Mouse (Mus musculus) c-Kit-positive CD71-negative TER-119-negative erythroid progenitor cells, embryonic 14.5 days (primary cell): ENCODE results near the gene Erg28.

Experiments used
- DNase-seq: peaks from one replicate; pipeline ENCODE4 v3.0.0-alpha.2; 2013; ENCODE audit warnings: low read depth

Erg28 gene

DNA sequence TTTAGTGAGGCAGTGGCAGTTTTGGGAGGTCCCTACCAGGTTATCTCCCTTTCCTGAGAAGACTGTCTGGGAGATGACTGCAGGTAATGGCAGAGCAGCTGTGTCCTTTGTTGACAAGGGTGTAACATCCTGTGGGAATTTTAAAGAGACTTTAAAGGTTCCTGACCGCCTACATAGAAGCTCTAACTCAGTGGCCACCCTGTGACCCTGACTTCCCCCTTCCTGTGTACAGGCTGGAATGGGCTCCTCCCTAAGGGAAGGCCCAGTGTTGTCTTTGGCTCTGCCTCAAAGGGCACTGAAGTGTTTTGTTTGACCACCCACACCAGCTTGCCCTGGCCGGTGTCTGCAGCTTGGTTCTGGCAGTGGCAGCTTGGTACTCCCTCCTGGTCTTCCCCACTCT, 10.8 kb downstream of the Erg28 start:
- no peak for DNase-seq

DNA sequence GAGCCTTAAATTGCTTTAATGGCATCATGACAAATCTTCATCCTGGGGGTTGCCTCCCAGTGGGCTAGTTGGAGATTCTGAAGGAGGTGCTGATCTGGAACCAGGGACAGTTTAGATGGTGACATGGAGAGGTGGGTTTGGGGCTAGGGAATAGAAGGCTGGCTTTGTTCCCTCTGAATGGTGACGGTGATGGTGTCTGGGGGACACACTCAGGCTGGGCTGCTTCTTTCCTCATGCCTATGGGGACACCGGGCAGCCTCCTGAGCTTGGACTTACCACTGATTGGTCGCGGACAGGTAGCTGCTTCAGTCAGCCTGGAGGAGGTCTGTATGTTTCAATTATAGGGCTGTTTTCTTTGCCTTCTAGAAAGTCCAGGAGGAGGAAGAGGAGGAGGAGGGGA, 12.7 kb downstream of the Erg28 start:
- DNase-seq: no peak

DNA sequence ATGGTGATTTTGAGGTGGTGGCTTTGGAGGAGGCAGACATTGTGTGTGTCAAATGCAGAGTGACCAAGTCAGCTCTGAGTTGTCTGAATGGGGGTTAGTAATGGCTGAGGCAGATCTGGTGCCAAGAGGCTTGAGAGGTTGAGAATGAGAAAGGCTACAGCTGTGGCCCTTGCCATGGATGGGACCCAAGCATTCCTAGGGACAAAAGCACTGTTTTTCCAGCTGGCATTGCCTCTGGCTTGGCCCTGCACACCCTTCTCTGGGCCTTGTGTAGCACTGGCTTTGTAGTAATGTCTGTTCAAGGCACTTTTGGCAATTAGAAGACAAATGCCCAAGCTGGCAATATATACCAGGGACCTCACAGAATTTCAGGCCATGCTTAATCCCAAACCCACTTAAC, 13.4 kb downstream of the Erg28 start:
- no peak for DNase-seq

DNA sequence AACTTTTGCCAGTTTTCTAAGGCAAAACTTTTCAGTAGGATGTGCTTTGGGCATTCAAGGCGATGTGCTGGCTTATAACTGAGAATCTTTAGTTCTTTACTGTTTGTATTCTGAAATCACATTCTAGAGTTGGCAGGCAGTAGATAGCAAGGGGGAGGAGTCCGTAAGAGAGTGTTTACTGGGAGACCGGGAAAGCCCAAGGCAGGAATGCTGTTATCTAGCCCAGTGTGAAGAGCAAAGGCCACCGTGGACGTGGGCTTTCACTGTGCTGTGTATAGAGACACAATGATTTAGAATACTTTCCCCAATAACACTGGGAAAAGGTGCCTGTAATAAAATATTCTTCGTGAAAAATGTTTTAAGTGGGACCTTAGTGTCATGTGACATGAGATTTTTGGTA, 14.6 kb downstream of the Erg28 start:
- no peak for DNase-seq

DNA sequence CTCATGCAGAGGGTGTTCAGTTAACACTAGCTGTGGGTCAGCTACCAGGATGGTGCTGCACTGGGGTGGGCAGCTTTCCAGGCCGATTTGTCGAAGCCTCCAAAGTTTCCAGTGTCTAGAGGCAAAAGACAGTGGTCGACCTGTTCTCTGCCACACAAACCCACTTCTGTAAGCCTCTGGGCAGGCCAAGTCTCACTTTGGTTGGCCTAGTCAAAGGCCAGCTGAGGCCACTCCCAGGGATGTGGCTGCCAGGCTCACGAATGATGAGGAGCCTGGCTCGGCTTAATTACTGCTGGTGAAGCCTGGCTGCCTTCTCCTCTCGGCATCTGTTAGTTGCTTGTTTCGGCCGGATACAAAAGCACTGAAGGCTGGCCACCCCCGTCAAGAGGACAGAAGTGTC, 24.3 kb downstream of the Erg28 start:
- no peak for DNase-seq

DNA sequence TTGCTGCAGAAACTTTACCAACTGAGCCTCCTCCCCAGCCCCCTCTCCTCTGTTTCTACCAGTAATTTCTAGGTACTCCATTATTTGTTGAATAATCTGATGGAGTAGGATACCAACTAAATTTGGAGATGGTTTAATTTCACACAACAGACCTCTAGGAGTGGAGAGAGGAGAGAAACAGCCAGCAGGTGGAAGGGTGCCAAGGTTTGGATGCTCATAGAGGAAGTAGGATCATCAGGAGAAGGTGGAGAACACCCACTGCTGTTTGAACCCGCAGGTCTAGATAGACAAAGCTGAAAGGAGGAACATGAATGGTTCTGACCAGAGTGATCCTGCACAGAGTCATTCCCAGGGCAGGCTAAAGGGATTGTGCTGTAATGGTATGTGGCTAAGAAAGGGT, 28.8 kb downstream of the Erg28 start:
- no peak for DNase-seq

DNA sequence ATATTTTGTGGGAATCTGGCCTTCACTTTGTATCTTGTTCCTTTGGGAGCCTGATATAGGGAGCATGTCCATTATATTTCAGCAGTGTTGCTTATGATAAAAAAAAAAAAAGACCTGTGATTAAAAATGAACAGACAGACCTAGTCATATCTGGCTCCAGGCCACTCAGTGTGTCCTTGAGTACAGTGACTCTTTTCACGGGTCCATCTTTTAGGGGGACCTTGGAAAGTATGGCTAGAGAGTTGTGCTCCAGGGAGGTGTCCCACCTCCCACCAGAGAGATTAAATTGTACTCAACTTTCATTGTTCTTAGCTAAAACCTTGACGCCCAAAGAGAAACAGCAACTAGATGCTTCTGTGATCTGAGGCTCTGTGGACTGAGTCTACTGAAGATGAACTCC, 30.3 kb downstream of the Erg28 start:
- no peak for DNase-seq

DNA sequence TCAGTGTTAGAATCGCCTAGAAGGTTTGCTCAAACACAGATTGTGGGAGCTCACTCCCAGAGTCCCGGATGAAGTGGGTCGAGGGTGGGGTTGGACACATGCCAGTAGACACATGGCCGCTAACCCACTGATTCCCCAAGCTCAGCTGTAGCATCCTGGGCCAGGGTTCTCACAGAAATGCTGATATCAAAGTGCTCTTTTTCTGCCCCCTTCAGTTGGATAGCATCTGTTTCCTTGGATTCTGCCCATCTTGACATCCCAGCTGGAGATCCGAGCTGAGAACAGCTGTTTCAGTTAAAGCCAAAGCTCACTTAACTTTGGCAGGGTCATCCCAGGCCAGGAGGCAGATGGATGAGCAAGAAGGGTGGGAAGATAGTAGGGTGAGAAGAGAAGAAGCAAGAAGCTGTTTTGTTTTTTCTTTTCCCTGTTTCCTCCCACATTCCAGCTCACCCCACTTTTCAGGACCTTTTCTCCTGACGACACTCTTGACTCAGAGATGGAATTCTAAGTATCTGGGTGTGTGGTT, 31.5 kb downstream of the Erg28 start:
- no peak for DNase-seq

DNA sequence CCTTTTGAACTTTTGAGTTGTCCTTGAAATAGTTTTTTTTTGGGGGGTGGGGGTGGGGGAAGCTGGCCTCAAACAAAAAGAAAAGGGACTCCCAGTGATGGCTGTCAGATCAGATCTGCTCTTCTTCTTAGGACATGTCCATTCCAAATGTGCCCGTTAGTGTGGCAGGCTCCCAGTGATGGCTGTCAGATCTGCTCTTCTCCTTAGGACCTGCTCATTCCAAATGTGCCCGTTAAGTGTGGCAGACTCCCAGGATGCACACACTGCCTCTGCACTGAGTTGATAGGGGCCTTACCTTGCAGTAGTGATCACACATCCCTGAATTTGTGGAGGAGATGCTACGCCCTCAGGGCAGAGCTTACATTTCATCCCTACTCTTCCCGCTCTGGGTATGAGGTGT, 32.2 kb downstream of the Erg28 start:
- DNase-seq: no peak

DNA sequence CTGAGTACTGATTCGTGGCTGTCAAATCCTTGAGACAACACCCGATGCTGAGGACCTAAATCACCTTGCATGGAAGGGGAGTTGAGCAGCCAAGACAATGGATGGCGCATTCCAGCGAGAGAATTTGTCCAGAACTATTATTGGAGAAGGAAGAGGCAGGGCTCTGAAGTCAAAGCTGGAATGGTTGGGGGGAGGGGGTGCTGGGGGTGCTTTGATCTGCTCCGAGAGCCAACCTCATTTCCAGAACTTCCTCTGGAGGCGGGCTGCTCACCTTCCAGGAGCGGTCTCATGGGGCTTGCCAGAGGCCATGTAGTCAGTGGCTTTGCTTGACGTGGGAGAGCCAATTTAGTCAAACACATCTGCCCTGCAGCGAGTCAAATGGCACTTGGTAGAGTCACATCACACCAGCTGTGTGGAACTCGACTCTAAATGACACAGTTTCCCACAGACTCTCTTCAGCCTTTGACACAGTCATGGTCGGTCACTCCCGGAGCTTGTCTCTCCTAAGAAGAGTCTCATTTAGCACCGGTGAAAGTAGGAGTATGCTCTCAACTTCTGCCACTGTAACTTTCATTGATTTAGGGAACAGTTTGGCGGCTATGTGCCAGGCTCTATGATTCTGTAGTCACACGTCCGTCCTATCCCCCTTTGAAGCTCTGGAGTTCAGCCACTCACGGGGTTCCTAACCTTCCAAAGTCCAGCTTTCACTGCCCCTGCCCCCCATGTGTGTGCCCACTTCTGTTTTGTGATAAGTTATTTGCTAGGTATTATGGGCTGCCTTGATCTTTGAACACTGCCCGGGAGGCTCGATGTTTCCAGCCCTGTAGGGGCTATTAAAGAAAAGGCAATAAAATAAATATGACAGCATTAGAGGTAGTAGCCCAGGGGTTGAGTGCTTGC, 39.2 kb downstream of the Erg28 start:
- no peak for DNase-seq

DNA sequence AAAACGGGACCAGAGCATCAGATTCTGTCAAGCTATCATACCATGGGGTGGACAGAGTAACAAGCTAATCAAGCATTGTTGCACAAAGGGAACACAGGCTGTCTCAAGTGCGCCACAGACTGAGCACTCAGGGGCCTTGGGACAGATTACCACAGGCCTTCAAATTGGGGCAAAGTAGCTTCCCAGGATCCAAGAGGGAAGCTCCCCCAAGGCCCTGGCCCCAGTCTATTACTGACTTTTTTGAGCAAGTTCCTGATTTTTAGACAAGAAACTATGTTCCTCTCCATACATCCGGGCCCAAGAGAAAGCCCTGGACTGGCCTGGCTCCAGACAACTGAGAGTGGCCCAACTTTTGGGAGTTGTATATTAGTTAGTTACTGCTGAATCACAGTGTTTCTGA, 42.7 kb downstream of the Erg28 start:
- DNase-seq: no peak

DNA sequence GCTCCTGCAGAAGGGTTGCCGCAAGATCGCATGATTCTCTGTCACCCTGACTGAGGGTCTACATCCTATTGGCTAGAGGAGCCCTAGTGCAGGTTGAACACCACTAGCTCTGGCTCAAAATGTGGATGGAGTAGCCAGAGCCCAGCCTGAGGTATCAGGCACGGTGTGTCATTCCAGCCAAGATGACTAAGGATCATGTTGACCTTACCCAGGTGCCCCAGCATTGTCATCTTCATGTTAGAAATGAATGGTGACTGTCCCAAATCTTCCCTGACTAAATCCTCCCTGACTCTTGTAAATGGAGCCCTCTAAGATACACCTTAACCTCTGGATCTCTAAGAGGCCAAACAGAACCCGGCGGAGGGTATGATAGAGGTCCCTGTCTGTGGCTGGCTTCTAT, 44.6 kb downstream of the Erg28 start:
- DNase-seq: no peak

DNA sequence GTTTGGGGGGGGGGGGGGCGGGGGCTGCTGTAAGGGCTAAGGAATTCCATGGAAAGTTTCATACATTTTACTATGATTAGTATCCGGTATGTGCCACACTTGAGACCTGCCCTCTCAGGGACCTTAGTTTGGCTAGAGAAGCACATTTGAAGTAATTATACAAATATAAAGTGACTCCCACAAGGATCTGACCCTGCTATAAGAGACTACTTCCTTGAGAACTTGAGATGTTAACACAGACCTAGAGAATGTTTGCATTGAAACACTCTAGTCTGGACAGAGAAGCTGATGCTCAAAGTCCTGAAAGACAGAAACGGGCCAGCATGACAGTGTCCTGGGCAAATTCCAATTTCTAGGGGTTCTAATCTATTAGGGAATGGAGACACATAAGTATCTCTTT, 45.4 kb downstream of the Erg28 start:
- no peak for DNase-seq

DNA sequence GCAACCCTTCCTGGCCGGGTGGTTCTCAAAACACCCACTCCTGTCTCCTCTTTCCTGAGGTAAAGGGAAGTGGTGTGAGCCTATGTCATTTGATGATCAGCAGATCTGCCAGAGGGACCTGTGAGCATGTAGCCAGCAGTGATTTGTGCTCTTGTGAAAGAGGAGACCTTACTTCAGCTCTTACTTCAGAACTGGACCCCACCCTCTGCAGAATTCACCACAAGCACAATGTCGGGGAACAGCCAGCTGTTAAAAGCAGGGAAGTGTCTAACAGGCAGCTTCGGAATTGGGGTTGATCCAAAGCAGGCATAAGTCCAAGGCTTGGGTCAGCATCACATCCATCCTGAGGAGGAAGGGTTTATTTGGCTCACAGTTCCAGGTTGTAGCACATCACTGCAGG, 53.0 kb downstream of the Erg28 start:
- no peak for DNase-seq

DNA sequence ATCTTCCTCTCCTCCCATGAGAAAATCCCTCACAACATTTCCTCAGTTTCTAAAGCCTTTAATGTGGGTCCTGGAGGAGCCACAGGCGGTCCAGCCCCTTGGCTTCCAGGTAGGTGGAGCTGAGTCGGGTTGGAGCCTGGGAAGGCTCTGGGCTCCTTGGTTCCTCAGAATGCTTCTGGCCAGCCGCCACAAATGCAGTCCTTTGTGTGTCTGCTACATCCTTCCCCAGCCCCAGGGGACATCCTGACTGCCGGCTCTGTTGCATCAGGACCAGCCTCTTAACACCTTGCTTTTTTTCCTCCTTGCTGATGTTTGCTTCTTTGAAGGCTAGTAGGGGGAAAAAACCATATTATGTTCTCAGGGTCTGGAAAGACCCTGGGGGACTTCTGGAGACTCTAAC, 56.6 kb downstream of the Erg28 start:
- DNase-seq: no peak

DNA sequence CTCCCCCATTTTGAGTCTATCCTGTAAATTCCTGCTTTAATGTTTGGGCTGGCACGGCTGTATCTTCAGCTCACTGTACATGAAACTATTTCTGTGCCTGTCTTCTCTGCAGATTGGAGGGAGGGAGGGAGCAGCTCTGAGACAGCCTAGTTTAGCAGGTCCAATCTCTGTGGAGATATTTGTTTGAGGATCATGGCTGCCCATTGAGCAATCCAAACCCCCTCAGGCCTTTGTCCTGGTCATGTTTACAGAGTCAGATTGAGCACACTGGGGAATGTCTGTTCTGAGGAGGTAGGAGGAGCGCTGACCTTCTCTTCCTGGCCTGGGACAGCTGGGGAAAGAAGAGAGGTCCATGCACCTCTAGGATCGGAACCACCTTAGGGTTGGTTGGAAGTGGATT, 58.1 kb downstream of the Erg28 start:
- DNase-seq: no peak
